Mouse (Mus musculus) intestine, postnatal 0 days (tissue): Measurements from ENCODE around the gene U2af1l4. TPM values are rescaled to one million over a fixed set of nuclear protein-coding genes. Genes with fewer than 3 reads are reported as not detected.

ENCODE experiments used
- ATAC-seq: fragments of 200-750 bp; cut with Nextera tagmentation; 2 replicates; pipeline ENCODE4 v1.8.0; 2017; ENCODE audit warnings: mild to moderate bottlenecking, moderate TSS enrichment, moderate library complexity
- H3K27ac ChIP-seq: fragments of 300-500 bp; sonication (generic); 2 replicates; pipeline ENCODE4 v1.5.1; 2014; ENCODE audit warnings: mild to moderate bottlenecking, low read depth, low read length, moderate library complexity
- H3K27me3 ChIP-seq: fragments of 300-500 bp; sonication (generic); replicated peaks from 2 replicates; pipeline ENCODE4 v1.6.1; 2014; ENCODE audit warnings: low read length, mixed read lengths; ENCODE audit not compliant: control insufficient read depth, insufficient read depth
- H3K36me3 ChIP-seq: fragments of 300-500 bp; sonication (generic); 2 replicates; pipeline ENCODE4 v1.6.1; 2014; ENCODE audit warnings: mild to moderate bottlenecking, moderate library complexity; ENCODE audit not compliant: control insufficient read depth, insufficient read depth
- H3K4me1 ChIP-seq: fragments of 300-500 bp; sonication (generic); replicated peaks from 2 replicates; pipeline ENCODE4 v1.6.1; 2014; ENCODE audit warnings: antibody characterized with exemption, low read length, mixed read lengths; ENCODE audit not compliant: control insufficient read depth, insufficient read depth
- H3K4me2 ChIP-seq: fragments of 300-500 bp; sonication (generic); replicated peaks from 2 replicates; pipeline ENCODE4 v1.6.1; 2014; ENCODE audit warnings: low read depth, mild to moderate bottlenecking, moderate library complexity
- H3K4me3 ChIP-seq: fragments of 300-500 bp; sonication (generic); 2 replicates; pipeline ENCODE4 v1.5.1; 2014; ENCODE audit warnings: low read depth, low read length
- H3K9ac ChIP-seq: fragments of 300-500 bp; sonication (generic); 2 replicates; pipeline ENCODE4 v1.6.1; 2014; ENCODE audit warnings: mild to moderate bottlenecking, low read depth, low read length
- H3K9me3 ChIP-seq: fragments of 300-500 bp; sonication (generic); 2 replicates; pipeline ENCODE4 v1.6.1; 2016; ENCODE audit warnings: mixed run types; ENCODE audit not compliant: control insufficient read depth
- CTCF ChIP-seq: sonication (generic); IDR thresholded peaks from 2 replicates; pipeline ENCODE4 v1.5.1; 2016; ENCODE audit warnings: low read depth, mild to moderate bottlenecking, control low read depth, antibody characterized with exemption, moderate library complexity
- WGBS: fragments of 180-500 bp; shearing (Covaris S2); extraction: QIAGEN DNeasy Blood & Tissue Kit; methylation state at CpG from one replicate; pipeline ENCODE4 v1.1.7; 2014; 5-methylcytosine and 5-hydroxymethylcytosine counted together
- polyA plus RNA-seq: library from polyadenylated mRNA; unstranded; fragments of >200 nt; fragmentation: Nextera tagmentation; extraction: Ambion mirVana; gene quantifications from 2 replicates; pipeline ENCODE4 v1.2.1, GENCODE M21; 2015

The U2af1l4 gene
- polyA plus RNA-seq, 1 experiment from 2014 or later, result 68.6 TPM

DNA sequence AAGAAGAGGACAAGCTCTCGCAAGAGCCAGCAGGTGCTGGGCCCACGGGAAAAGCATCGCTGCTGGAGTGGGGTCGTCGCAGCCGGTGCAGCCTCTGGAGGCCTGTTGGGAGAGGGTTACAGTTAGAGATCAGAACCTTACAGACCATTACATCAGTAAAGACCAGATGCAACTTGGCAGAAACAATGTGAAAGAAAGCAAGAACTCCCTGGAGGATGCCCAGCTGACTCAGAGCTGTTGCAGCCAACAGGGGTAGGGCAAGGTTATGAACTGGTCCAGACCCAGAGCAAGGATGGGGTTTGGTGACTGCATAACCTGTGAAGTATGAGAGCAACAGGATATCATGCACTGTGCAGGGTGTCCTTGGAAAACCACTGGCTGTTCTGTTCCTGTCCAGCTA, 38.6 kb upstream of the U2af1l4 start:
- Histone ChIP-seq H3K9ac (no peak overlapping the region), H3K27me3 (no peaks in the 10 kb centered on the region), H3K36me3 (peaks cover 31% of the 10 kb centered on the region), H3K27ac (no peak overlapping the region), H3K4me2 (no peak overlapping the region), H3K4me3 (no peak overlapping the region), H3K9me3 (no peaks in the 10 kb centered on the region), H3K4me1 (no peaks in the 10 kb centered on the region)
- no peak for TF ChIP-seq CTCF
- 90% methylated on average over 6 of the region's 6 CpGs for WGBS
- no peak for ATAC-seq

DNA sequence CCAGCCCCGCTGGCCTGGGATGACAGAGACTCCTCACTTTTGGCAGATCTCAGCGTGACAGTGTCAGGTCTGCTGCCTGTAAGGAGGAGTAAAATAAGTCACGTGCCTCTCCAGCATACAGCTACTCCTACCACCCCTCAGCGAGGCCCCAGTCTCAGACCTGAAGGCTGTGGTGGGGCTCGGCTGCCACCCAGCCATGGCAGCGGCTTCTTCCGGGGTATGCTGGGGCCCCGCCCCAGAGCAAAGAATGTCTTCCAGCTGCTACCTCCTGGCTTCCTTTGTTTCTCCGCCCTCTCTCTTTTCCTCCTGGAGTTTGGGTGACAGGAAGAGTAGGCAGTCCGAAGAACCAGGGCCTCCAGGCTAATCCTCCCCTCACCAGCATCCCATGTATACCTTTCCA, 37.1 kb upstream of the U2af1l4 start:
- Histone ChIP-seq H3K4me2 (peak overlapping the region; percentile 60), H3K9me3 (no peaks in the 10 kb centered on the region), H3K4me1 (no peaks in the 10 kb centered on the region), H3K4me3 (peak overlapping the region; percentile 1), H3K27ac (peak overlapping the region; percentile 16; the same call in 1 of the 2 replicates), H3K9ac (peak overlapping the region; percentile 35; the same call in 1 of the 2 replicates), H3K36me3 (peaks cover 41% of the 10 kb centered on the region), H3K27me3 (no peaks in the 10 kb centered on the region)
- no peak for TF ChIP-seq CTCF
- ATAC-seq, result no peak
- WGBS, result 19% methylated on average over 10 of the region's 10 CpGs

DNA sequence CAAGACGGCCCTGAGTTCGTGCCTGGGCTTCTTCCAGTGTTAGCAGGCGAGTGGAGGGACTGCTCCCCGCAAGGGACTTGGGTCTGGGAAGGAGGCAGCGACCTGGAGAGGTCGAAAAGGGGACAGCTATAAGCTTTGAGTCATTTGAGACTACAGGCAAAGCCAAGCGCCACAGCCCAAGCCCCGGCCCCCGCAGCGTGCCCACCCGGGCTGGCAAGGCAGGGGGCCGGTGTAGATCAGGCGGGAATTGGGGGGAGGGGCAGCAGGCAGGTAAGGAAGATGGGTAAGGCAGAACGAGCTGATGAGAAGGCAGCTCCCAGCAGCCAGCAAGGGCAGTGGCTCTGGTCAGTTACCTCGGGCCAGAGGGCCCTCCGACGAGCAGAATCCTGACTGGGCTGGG, 36.7 kb upstream of the U2af1l4 start:
- Histone ChIP-seq H3K27me3 (no peaks in the 10 kb centered on the region), H3K4me1 (no peaks in the 10 kb centered on the region), H3K9ac (peak overlapping the region; percentile 35; the same call in 1 of the 2 replicates), H3K9me3 (no peaks in the 10 kb centered on the region), H3K4me3 (peak overlapping the region; percentile 1), H3K27ac (peak overlapping the region; percentile 16; the same call in 1 of the 2 replicates), H3K4me2 (peak overlapping the region; percentile 60), H3K36me3 (peaks cover 41% of the 10 kb centered on the region)
- no peak for TF ChIP-seq CTCF
- ATAC-seq, result no peak
- WGBS, result 34% methylated on average over 17 of the region's 17 CpGs

DNA sequence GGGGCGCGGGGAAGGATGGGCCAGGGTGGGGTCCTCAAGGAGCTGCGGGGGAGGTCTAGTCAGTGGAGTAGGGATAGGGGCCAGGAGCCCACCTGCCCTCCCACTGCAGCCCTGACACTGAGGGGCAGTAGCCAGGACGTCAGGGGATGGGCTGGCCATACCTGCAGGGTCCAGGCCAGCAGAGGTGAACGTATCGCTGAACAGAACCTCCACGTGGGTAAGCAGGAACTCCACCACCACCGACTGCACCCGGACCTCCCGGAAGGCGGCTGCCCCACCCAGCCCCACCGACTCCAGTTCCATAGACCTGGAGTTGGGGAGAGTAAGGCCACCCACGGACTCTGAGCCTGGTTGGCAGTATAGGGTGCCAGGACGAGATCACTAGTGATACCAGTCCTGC, 36.1 kb upstream of the U2af1l4 start:
- Histone ChIP-seq H3K4me1 (no peaks in the 10 kb centered on the region), H3K9me3 (no peaks in the 10 kb centered on the region), H3K27me3 (no peaks in the 10 kb centered on the region), H3K9ac (no peak overlapping the region), H3K4me3 (no peak overlapping the region), H3K27ac (no peak overlapping the region), H3K36me3 (peaks cover 41% of the 10 kb centered on the region), H3K4me2 (no peak overlapping the region)
- TF ChIP-seq CTCF, result no peak
- no peak for ATAC-seq
- WGBS, result 84% methylated on average over 14 of the region's 14 CpGs

DNA sequence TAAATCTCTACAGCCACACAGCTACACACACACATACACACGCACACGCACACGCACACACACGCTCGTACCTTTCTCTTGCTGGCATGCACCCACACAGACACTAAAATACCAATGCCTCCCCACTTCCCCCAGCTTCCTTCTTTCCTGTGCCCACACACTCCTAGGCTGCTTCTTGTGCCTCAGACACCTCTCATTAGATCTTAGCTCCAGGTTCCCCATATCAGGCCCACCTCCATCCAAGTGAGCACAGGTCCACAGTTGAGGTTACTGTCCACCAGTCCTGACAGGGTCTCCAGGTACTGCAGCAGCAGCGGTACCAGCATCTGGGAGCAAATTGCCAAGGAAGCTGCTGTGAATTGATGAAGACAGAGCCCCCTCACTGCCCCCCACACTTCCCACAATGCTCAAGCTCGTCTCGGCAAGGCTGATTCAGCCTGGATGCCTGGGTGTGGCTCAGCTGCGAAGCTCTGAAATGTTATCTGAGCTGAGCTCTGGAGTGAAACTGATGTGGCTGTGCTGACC, 31.7 kb upstream of the U2af1l4 start:
- no peak for TF ChIP-seq CTCF
- Histone ChIP-seq H3K27me3 (no peaks in the 10 kb centered on the region), H3K9me3 (no peaks in the 10 kb centered on the region), H3K4me3 (no peak overlapping the region), H3K4me1 (peaks cover 3% of the 10 kb centered on the region; the same call in 1 of the 2 replicates), H3K4me2 (no peak overlapping the region), H3K27ac (0 out of 2 replicates have a peak overlapping the region, but pooled peaks have one; percentile 1), H3K9ac (no peak overlapping the region), H3K36me3 (peaks cover 25% of the 10 kb centered on the region)
- 77% methylated on average over 9 of the region's 9 CpGs for WGBS
- ATAC-seq, result no peak

DNA sequence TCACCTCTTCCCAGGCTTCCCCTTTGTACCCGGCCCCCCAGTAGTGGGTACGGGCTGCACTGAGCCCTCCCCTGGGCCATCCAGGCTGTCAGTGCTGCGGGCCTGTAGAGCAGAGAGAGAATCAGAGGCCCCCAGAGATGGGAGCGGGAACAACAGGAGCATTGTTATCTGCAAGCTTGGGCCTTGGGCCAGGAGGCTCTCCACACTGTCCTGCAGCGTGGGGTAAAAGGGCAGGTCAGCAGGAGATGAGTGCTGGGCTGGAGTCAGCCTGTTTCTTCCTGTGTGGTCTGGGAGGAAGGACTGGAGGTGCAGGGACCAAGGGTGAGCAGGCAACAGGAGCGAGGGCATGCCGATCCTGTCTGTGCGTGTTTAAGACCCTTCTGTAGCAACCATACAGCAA, 30.2 kb upstream of the U2af1l4 start:
- Histone ChIP-seq H3K9ac (no peak overlapping the region), H3K4me1 (peaks cover 3% of the 10 kb centered on the region; the same call in 1 of the 2 replicates), H3K27me3 (no peaks in the 10 kb centered on the region), H3K36me3 (peaks cover 25% of the 10 kb centered on the region), H3K27ac (no peak overlapping the region), H3K4me3 (no peak overlapping the region), H3K9me3 (no peaks in the 10 kb centered on the region), H3K4me2 (no peak overlapping the region)
- ATAC-seq, result no peak
- 48% methylated on average over 8 of the region's 8 CpGs for WGBS
- no peak for TF ChIP-seq CTCF
